Mouse (Mus musculus) midbrain, embryonic 10.5 days (tissue): ENCODE measurements around the gene Gm5926. TPM values are rescaled to one million over a fixed set of nuclear protein-coding genes. Genes with fewer than 3 reads are reported as not detected.
"Not testable (repeated sequence)": the region's sequence is repeated elsewhere in the genome, so short reads cannot be mapped to it uniquely, and the experiment has no call there.

Source experiments
- DNase-seq: peaks from one replicate; pipeline ENCODE4 v3.0.0-alpha.2; 2017; ENCODE audit warnings: low spot score
- H3K27ac ChIP-seq: fragments of 300-500 bp; sonication (generic); replicated peaks from 2 replicates; pipeline ENCODE4 v1.5.1; 2016; ENCODE audit warnings: mild to moderate bottlenecking
- H3K27me3 ChIP-seq: fragments of 300-500 bp; sonication (generic); 2 replicates; pipeline ENCODE4 v1.6.1; 2016; ENCODE audit warnings: low read depth, mild to moderate bottlenecking; ENCODE audit not compliant: poor library complexity, severe bottlenecking
- H3K36me3 ChIP-seq: fragments of 300-500 bp; sonication (generic); 2 replicates; pipeline ENCODE4 v1.6.1; 2016; ENCODE audit warnings: mild to moderate bottlenecking, moderate library complexity
- H3K4me1 ChIP-seq: fragments of 300-500 bp; sonication (generic); 2 replicates; pipeline ENCODE4 v1.6.1; 2016
- H3K4me3 ChIP-seq: fragments of 300-500 bp; sonication (generic); 2 replicates; pipeline ENCODE4 v1.5.1; 2016; ENCODE audit warnings: mild to moderate bottlenecking, moderate library complexity
- H3K9me3 ChIP-seq: fragments of 300-500 bp; sonication (generic); replicated peaks from 2 replicates; pipeline ENCODE4 v1.6.1; 2016; ENCODE audit warnings: mild to moderate bottlenecking
- WGBS: fragments of 180-500 bp; shearing (Covaris S2); methylation state at CpG from one replicate; pipeline ENCODE4 v1.1.7; 2016; 5-methylcytosine and 5-hydroxymethylcytosine counted together
- polyA plus RNA-seq: library from polyadenylated mRNA; unstranded; fragments of >200 nt; fragmentation: Nextera tagmentation; extraction: Ambion mirVana; gene quantifications from 2 replicates; pipeline ENCODE4 v1.2.1, GENCODE M21; 2016

Gene Gm5926
- not detected in 2 replicates for polyA plus RNA-seq

GRCm38 (mm10) chrX:32650416-32650815 is at the start of gene Gm5926:
Gm5926 (plus strand) TSS chrX:32650716.
- H3K36me3 ChIP-seq, H3K4me1 ChIP-seq, DNase-seq, H3K9me3 ChIP-seq, H3K27ac ChIP-seq, H3K27me3 ChIP-seq, H3K4me3 ChIP-seq: not testable (repeated sequence)
- WGBS: no CpG with 5 or more reads among the region's 1 CpGs

- 85% methylated on average over 1 of the region's 2 CpGs for WGBS
- H3K36me3 ChIP-seq, H3K27ac ChIP-seq, H3K27me3 ChIP-seq, H3K4me3 ChIP-seq, DNase-seq, H3K4me1 ChIP-seq: not testable (repeated sequence)
- H3K9me3 ChIP-seq: peaks cover 24% of the 10 kb centered on the region
These were observed 49.5 kb upstream of the Gm5926 start for GRCm38 (mm10) chrX:32601008-32601407.

GRCm38 (mm10) chrX:32601425-32601824 is 49.1 kb upstream of the Gm5926 start:
- DNase-seq, H3K4me1 ChIP-seq, H3K27ac ChIP-seq, H3K4me3 ChIP-seq, H3K36me3 ChIP-seq, H3K27me3 ChIP-seq: not testable (repeated sequence)
- WGBS: 83% methylated on average over 3 of the region's 3 CpGs
- peaks cover 24% of the 10 kb centered on the region for H3K9me3 ChIP-seq

Other genes with a start within 250 kb of the Gm5926 start
- gene Btbd35f1, start 90.7 kb upstream of the Gm5926 start, polyA plus RNA-seq: not detected in 2 replicates
- not detected in 2 replicates for gene Btbd35f21, start 75.4 kb downstream of the Gm5926 start, polyA plus RNA-seq
- not detected in 2 replicates for gene Btbd35f30, start 243.9 kb downstream of the Gm5926 start, polyA plus RNA-seq